Mouse (Mus musculus) forebrain, embryonic 16.5 days (tissue): Measurements from ENCODE around the gene Bcl11a. TPM values are rescaled to one million over a fixed set of nuclear protein-coding genes. Genes with fewer than 3 reads are reported as not detected.

Experiments used
- ATAC-seq: fragments of 200-750 bp; cut with Nextera tagmentation; 2 replicates; pipeline ENCODE4 v1.8.0; 2017; ENCODE audit warnings: mild to moderate bottlenecking, moderate library complexity
- H3K27ac ChIP-seq: fragments of 300-500 bp; sonication (generic); 2 replicates; pipeline ENCODE4 v1.5.1; 2014; ENCODE audit warnings: low read length, control low read depth
- H3K27me3 ChIP-seq: fragments of 300-500 bp; sonication (generic); replicated peaks from 2 replicates; pipeline ENCODE4 v1.6.1; 2014; ENCODE audit warnings: low read length; ENCODE audit not compliant: control insufficient read depth, insufficient read depth
- H3K36me3 ChIP-seq: fragments of 300-500 bp; sonication (generic); 2 replicates; pipeline ENCODE4 v1.6.1; 2014; ENCODE audit not compliant: control insufficient read depth, insufficient read depth
- H3K4me1 ChIP-seq: fragments of 300-500 bp; sonication (generic); replicated peaks from 2 replicates; pipeline ENCODE4 v1.6.1; 2014; ENCODE audit warnings: low read length; ENCODE audit not compliant: control insufficient read depth, insufficient read depth
- H3K4me2 ChIP-seq: fragments of 300-500 bp; sonication (generic); 2 replicates; pipeline ENCODE4 v1.6.1; 2014; ENCODE audit warnings: mild to moderate bottlenecking, low read length, control low read depth
- H3K4me3 ChIP-seq: fragments of 300-500 bp; sonication (generic); replicated peaks from 2 replicates; pipeline ENCODE4 v1.5.1; 2014; ENCODE audit warnings: mild to moderate bottlenecking, low read length, control low read depth
- H3K9ac ChIP-seq: fragments of 300-500 bp; sonication (generic); replicated peaks from 2 replicates; pipeline ENCODE4 v1.6.1; 2014; ENCODE audit warnings: low read depth, low read length, control low read depth
- H3K9me3 ChIP-seq: fragments of 300-500 bp; sonication (generic); 2 replicates; pipeline ENCODE4 v1.6.1; 2016; ENCODE audit warnings: low read length; ENCODE audit not compliant: control insufficient read depth
- WGBS: fragments of 180-500 bp; shearing (Covaris S2); extraction: QIAGEN DNeasy Blood & Tissue Kit; methylation state at CpG from one replicate; pipeline ENCODE4 v1.1.7; 2014; 5-methylcytosine and 5-hydroxymethylcytosine counted together
- polyA plus RNA-seq: library from polyadenylated mRNA; unstranded; fragments of >200 nt; fragmentation: Nextera tagmentation; extraction: Ambion mirVana; gene quantifications from 2 replicates; pipeline ENCODE4 v1.2.1, GENCODE M21; 2015

Gene Bcl11a
- polyA plus RNA-seq, 1 experiment from 2014 or later: 236 TPM

- Histone ChIP-seq H3K9me3 (no peaks in the 10 kb centered on the region), H3K27ac (no peak overlapping the region), H3K4me3 (no peak overlapping the region), H3K9ac (no peak overlapping the region), H3K4me1 (no peaks in the 10 kb centered on the region), H3K4me2 (no peak overlapping the region), H3K36me3 (no peaks in the 10 kb centered on the region), H3K27me3 (no peaks in the 10 kb centered on the region)
- no peak for ATAC-seq
- WGBS: 85% methylated on average over 3 of the region's 3 CpGs
Observed at GRCm38 (mm10) chr11:24190411-24190810, 112.6 kb downstream of the Bcl11a start.

- H3K36me3 ChIP-seq: no peaks in the 10 kb centered on the region
- H3K4me2 ChIP-seq: no peak overlapping the region
- H3K4me3 ChIP-seq: no peak overlapping the region
- H3K27ac ChIP-seq: no peak overlapping the region
- H3K9ac ChIP-seq: no peak overlapping the region
- H3K9me3 ChIP-seq: no peaks in the 10 kb centered on the region
- ATAC-seq: no peak
- 74% methylated on average over 4 of the region's 4 CpGs for WGBS
- H3K27me3 ChIP-seq: no peaks in the 10 kb centered on the region
- 0 out of 2 replicates have a peak, but pooled peaks cover 2% of the 10 kb centered on the region for H3K4me1 ChIP-seq
Observed at GRCm38 (mm10) chr11:24196460-24197190, 118.8 kb downstream of the Bcl11a start.

GRCm38 (mm10) chr11:24197424-24197823, 119.6 kb downstream of the Bcl11a start:
- no peak overlapping the region for H3K27ac ChIP-seq
- no peak overlapping the region for H3K4me2 ChIP-seq
- H3K9me3 ChIP-seq: no peaks in the 10 kb centered on the region
- H3K4me3 ChIP-seq: no peak overlapping the region
- no peaks in the 10 kb centered on the region for H3K36me3 ChIP-seq
- no peak overlapping the region for H3K9ac ChIP-seq
- no peaks in the 10 kb centered on the region for H3K27me3 ChIP-seq
- 0 out of 2 replicates have a peak, but pooled peaks cover 2% of the 10 kb centered on the region for H3K4me1 ChIP-seq
- 48% methylated on average over 1 of the region's 1 CpGs for WGBS
- no peak for ATAC-seq

- Histone ChIP-seq H3K27ac (no peak overlapping the region), H3K4me3 (no peak overlapping the region), H3K9ac (no peak overlapping the region), H3K4me1 (0 out of 2 replicates have a peak, but pooled peaks cover 4% of the 10 kb centered on the region), H3K36me3 (no peaks in the 10 kb centered on the region), H3K4me2 (no peak overlapping the region), H3K9me3 (no peaks in the 10 kb centered on the region), H3K27me3 (no peaks in the 10 kb centered on the region)
- no peak for ATAC-seq
- WGBS: 90% methylated on average over 3 of the region's 3 CpGs
Observed at GRCm38 (mm10) chr11:24199560-24199959, 121.7 kb downstream of the Bcl11a start.

GRCm38 (mm10) chr11:24200310-24200709, 122.5 kb downstream of the Bcl11a start:
- H3K4me2 ChIP-seq: no peak overlapping the region
- no peak for ATAC-seq
- no peak overlapping the region for H3K27ac ChIP-seq
- 78% methylated on average over 5 of the region's 5 CpGs for WGBS
- 0 out of 2 replicates have a peak, but pooled peaks cover 4% of the 10 kb centered on the region for H3K4me1 ChIP-seq
- no peaks in the 10 kb centered on the region for H3K9me3 ChIP-seq
- H3K9ac ChIP-seq: no peak overlapping the region
- H3K27me3 ChIP-seq: no peaks in the 10 kb centered on the region
- H3K36me3 ChIP-seq: no peaks in the 10 kb centered on the region
- H3K4me3 ChIP-seq: no peak overlapping the region

GRCm38 (mm10) chr11:24201223-24201622, 123.4 kb downstream of the Bcl11a start:
- H3K4me3 ChIP-seq: no peak overlapping the region
- H3K4me2 ChIP-seq: no peak overlapping the region
- no peaks in the 10 kb centered on the region for H3K27me3 ChIP-seq
- H3K9ac ChIP-seq: no peak overlapping the region
- no peaks in the 10 kb centered on the region for H3K9me3 ChIP-seq
- no peak for ATAC-seq
- H3K27ac ChIP-seq: no peak overlapping the region
- H3K4me1 ChIP-seq: 0 out of 2 replicates have a peak, but pooled peaks cover 4% of the 10 kb centered on the region
- WGBS: 68% methylated on average over 4 of the region's 4 CpGs
- no peaks in the 10 kb centered on the region for H3K36me3 ChIP-seq

- no peak for ATAC-seq
Observed at GRCm38 (mm10) chr11:24202641-24203361, 124.9 kb downstream of the Bcl11a start.

GRCm38 (mm10) chr11:24203489-24203888, 125.6 kb downstream of the Bcl11a start:
- Histone ChIP-seq H3K36me3 (no peaks in the 10 kb centered on the region), H3K9me3 (no peaks in the 10 kb centered on the region), H3K27ac (no peak overlapping the region), H3K4me3 (no peak overlapping the region), H3K4me1 (0 out of 2 replicates have a peak, but pooled peaks cover 2% of the 10 kb centered on the region), H3K27me3 (no peaks in the 10 kb centered on the region), H3K4me2 (no peak overlapping the region), H3K9ac (no peak overlapping the region)
- no peak for ATAC-seq
- WGBS: 97% methylated on average over 1 of the region's 1 CpGs

More at GRCm38 (mm10) chr11:24202641-24203361, 124.9 kb downstream of the Bcl11a start:
- Histone ChIP-seq H3K4me2 (no peak overlapping the region), H3K9ac (no peak overlapping the region), H3K27ac (no peak overlapping the region), H3K36me3 (no peaks in the 10 kb centered on the region), H3K4me3 (no peak overlapping the region), H3K9me3 (no peaks in the 10 kb centered on the region), H3K27me3 (no peaks in the 10 kb centered on the region), H3K4me1 (0 out of 2 replicates have a peak, but pooled peaks cover 2% of the 10 kb centered on the region)
- WGBS: 20% methylated on average over 7 of the region's 7 CpGs

GRCm38 (mm10) chr11:24208951-24209351, 131.1 kb downstream of the Bcl11a start:
- 68% methylated on average over 6 of the region's 6 CpGs for WGBS
- Histone ChIP-seq H3K9me3 (no peaks in the 10 kb centered on the region), H3K4me3 (no peak overlapping the region), H3K27ac (no peak overlapping the region), H3K9ac (no peak overlapping the region), H3K4me2 (no peak overlapping the region), H3K27me3 (no peaks in the 10 kb centered on the region), H3K36me3 (no peaks in the 10 kb centered on the region), H3K4me1 (no peaks in the 10 kb centered on the region)
- no peak for ATAC-seq
